Mouse (Mus musculus) CD4-positive, CD25-positive, alpha-beta regulatory T cell, adult 9 weeks (primary cell): Measurements from ENCODE around the gene Snap29. TPM values are rescaled to one million over a fixed set of nuclear protein-coding genes. Genes with fewer than 3 reads are reported as not detected.

ENCODE experiments used
- polyA plus RNA-seq: library from polyadenylated mRNA; unstranded; fragments of 100-300 nt; shearing (Covaris generic); gene quantifications from one replicate; pipeline ENCODE4 v1.2.1, GENCODE M21; 2017

Snap29 gene
- 26.0 TPM for polyA plus RNA-seq

GRCm38 (mm10) chr16:17405736-17406443 lies at the start of gene Snap29, which contains the start of gene Pi4ka:
Snap29 (plus strand) TSS chr16:17405986.
Pi4ka (minus strand) TSS chr16:17406314.

GRCm38 (mm10) chr16:17451541-17452372 lies 46.0 kb downstream of the Snap29 start, which contains the start of gene Crkl:
Crkl (plus strand) TSS chr16:17451987.

Other genes with a start within 250 kb of the Snap29 start
- 322 TPM for gene Ube2l3, start 203.3 kb upstream of the Snap29 start, polyA plus RNA-seq
- gene Rimbp3, start 197.4 kb upstream of the Snap29 start, polyA plus RNA-seq: not detected
- 1.3 TPM for gene Hic2, start 172.4 kb upstream of the Snap29 start, polyA plus RNA-seq
- 86.0 TPM for gene Tmem191c, start 129.9 kb upstream of the Snap29 start, polyA plus RNA-seq
- 0.31 TPM for gene Serpind1, start 74.6 kb upstream of the Snap29 start, polyA plus RNA-seq
- gene Pi4ka, start 328 bp downstream of the Snap29 start, polyA plus RNA-seq: 30.1 TPM
- 82.2 TPM for gene Crkl, start 46.0 kb downstream of the Snap29 start, polyA plus RNA-seq
- not detected for gene Aifm3, start 83.6 kb downstream of the Snap29 start, polyA plus RNA-seq
- 68.8 TPM for gene Lztr1, start 102.7 kb downstream of the Snap29 start, polyA plus RNA-seq
- 88.7 TPM for gene Thap7, start 125.2 kb downstream of the Snap29 start, polyA plus RNA-seq
- not detected for gene Lrrc74b, start 155.3 kb downstream of the Snap29 start, polyA plus RNA-seq
- gene P2rx6, start 155.9 kb downstream of the Snap29 start, polyA plus RNA-seq: not detected
- 2.7 TPM for gene Slc7a4, start 177.2 kb downstream of the Snap29 start, polyA plus RNA-seq
- gene Smpd4, start 213.4 kb downstream of the Snap29 start, polyA plus RNA-seq: 29.2 TPM
- gene Ccdc74a, start 240.5 kb downstream of the Snap29 start, polyA plus RNA-seq: 0.53 TPM